In the genomic region with DNA sequence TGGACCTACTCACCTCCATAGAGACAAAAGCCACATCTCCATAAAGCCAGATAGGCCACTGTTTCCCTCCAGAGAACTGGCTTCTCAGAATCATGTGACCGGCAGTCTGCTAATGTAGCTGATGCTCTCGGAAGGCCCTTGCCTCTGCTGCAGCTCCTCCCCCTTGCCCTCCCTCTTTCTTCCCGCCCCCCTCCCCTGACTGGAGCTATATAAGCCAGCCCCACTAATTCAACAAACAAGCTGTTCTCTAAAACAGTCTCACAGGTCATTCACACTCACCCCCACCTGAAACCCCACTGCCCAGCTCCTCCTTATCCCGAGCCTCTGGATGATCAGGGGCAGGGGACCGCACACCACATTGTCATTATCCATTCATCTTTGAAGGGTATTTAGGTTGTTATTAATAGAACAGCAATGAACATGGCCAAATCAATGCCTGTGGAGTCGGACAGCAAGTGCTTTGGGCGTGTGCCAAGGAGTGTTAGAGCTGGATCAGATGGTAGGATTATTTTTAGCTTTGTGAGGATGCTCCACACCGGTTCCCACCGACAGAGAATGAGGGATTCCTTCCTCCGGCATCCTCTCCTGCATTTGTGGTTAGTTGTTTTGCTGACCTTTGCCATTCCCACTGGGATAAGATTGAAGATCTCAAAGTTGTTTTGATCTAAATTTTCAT, we compare ENCODE assay signal across 11 mouse cellular contexts. TPM values are rescaled to one million over a fixed set of nuclear protein-coding genes. Genes with fewer than 3 reads are reported as not detected.
A peak's percentile ranks its signal among the peaks of the same experiment; 100 is the strongest.
DNase-seq lines count a peak whose midpoint lies in the region; ATAC-seq lines count a peak whose summit lies in the region.
"Had no signal": no experiment of that assay in that cellular context is flagged by ENCODE, and none has a peak within 500 bp of the region (broad histone marks: within the 10 kb centered on the region; RNA-seq: fewer than 3 reads in every experiment).

No protein-coding gene starts in this region.

- H3K4me1 ChIP-seq in heart, embryonic 15.5 days (replicated peaks), result peaks cover 8% of the 10 kb centered on the region; the same call in 1 of the 2 replicates
- H3K4me1 ChIP-seq: limb, embryonic 12.5 days had no signal

- no peaks in the 10 kb centered on the region for H3K36me3 ChIP-seq in heart, embryonic 15.5 days
- H3K36me3 ChIP-seq: limb, embryonic 12.5 days had no signal

- no peak overlapping the region for H3K4me3 ChIP-seq in heart, embryonic 15.5 days
- H3K4me3 ChIP-seq: limb, embryonic 12.5 days had no signal

- DNase-seq in left cerebral cortex, postnatal 10 days (ENCODE audit: extremely low spot score in 1 of 2, low spot score in 2 of 2), result peak; percentile 19 to 62
- DNase-seq in left cerebral cortex, adult 9 months (ENCODE audit: low spot score in 2 of 2), result no peak
- peak; percentile 44 for DNase-seq in ZHBTc4 (ENCODE audit: low read depth, low spot score)
- peak; percentile 70 to 71 for DNase-seq in cerebellum, adult 18-20 months
- no peak for DNase-seq in spleen, postnatal 4 days (ENCODE audit: low spot score in 2 of 2)
- no peak for DNase-seq in thymus, postnatal 25 days
- DNase-seq: kidney, adult 11 months had no signal

- 38% methylated on average over 10 of the region's 10 CpGs for WGBS in heart, embryonic 15.5 days

- no peaks in the 10 kb centered on the region for H3K9me3 ChIP-seq in heart, embryonic 15.5 days (replicated peaks)
- H3K9me3 ChIP-seq: limb, embryonic 12.5 days had no signal

- intact Hi-C loops in left cerebral cortex, postnatal 10 days (cut with DNase I), result no loop called here

- H3K9ac ChIP-seq in heart, embryonic 15.5 days, result no peak overlapping the region
- H3K9ac ChIP-seq: limb, embryonic 12.5 days had no signal

- no peaks in the 10 kb centered on the region for H3K27me3 ChIP-seq in heart, embryonic 15.5 days
- H3K27me3 ChIP-seq: limb, embryonic 12.5 days had no signal

- no peak for ATAC-seq in heart, embryonic 15.5 days (replicated peaks; ENCODE audit: insufficient number of reproducible peaks, insufficient read depth, low FRiP score, low read depth)

- peak overlapping the region; percentile 34 for H3K4me2 ChIP-seq in heart, embryonic 15.5 days
- H3K4me2 ChIP-seq: limb, embryonic 12.5 days had no signal

- H3K27ac ChIP-seq in heart, embryonic 15.5 days, result no peak overlapping the region
- H3K27ac ChIP-seq: limb, embryonic 12.5 days had no signal

RNA-seq across cellular contexts. Expression of a gene that starts 6.8 kb away (rescaled TPM):
- total RNA-seq in left cerebral cortex, postnatal 10 days (2021), result under 1 TPM; 0.19 to 0.20 TPM
- 0.05 TPM in 1 of 2 replicates, not detected in the other for polyA plus RNA-seq in heart, embryonic 15.5 days (2015; fragmentation: Nextera tagmentation; extraction: Ambion mirVana)
- total RNA-seq: megakaryocyte progenitor cell, adult 5-6 weeks; MEL had no signal
- polyA plus RNA-seq: limb, embryonic 12.5 days had no signal

Comparison
In these comparisons a context has a peak if more than half of its experiments do, and no peak if none do; other contexts are left out.
1. DNase-seq: peak in left cerebral cortex, postnatal 10 days (2 of 2), ZHBTc4 (single experiment) and cerebellum, adult 18-20 months (2 of 2); none in left cerebral cortex, adult 9 months (0 of 2), spleen, postnatal 4 days (0 of 2) and thymus, postnatal 25 days (single experiment).